In the genomic region with DNA sequence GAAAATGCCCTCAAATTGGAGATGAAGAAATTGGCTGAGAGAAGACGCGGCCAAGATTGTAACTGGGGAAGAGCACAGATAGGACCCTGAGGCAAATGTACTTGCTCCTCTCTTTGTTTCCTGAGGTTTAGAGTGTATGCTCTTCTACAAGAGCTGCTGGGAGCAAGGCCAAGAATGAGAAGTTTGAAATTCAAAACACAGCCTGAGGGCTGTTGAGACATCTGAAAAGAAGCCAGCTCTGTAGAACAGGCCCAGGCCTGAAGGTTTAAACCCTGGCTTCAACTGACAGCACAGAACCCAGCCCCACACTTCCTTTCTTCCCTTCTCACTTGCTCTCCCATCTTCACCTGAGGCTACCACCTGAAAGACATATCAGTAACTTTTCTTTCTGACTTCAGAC, we compare ENCODE assay signal across 9 mouse cellular contexts. TPM values are rescaled to one million over a fixed set of nuclear protein-coding genes. Genes with fewer than 3 reads are reported as not detected.
DNase-seq lines count a peak whose midpoint lies in the region; ATAC-seq and TF ChIP-seq lines count a peak whose summit lies in the region.
"Had no signal": no experiment of that assay in that cellular context is flagged by ENCODE, and none has a peak within 500 bp of the region (broad histone marks: within the 10 kb centered on the region; RNA-seq: fewer than 3 reads in every experiment).

No protein-coding gene starts in this region.

- no peaks in the 10 kb centered on the region for H3K9me3 ChIP-seq in hindbrain, embryonic 15.5 days
- H3K9me3 ChIP-seq in hindbrain, embryonic 14.5 days (ENCODE audit: control insufficient read depth, low read length): no peaks in the 10 kb centered on the region
- H3K9me3 ChIP-seq in E14TG2a.4 (ENCODE audit: low read length): peaks cover 22% of the 10 kb centered on the region; the same call in 1 of the 2 replicates
- no peaks in the 10 kb centered on the region for H3K9me3 ChIP-seq in embryonic facial prominence, embryonic 13.5 days
- H3K9me3 ChIP-seq in lung, embryonic 15.5 days: no peaks in the 10 kb centered on the region

- H3K4me3 ChIP-seq in hindbrain, embryonic 15.5 days: no peak overlapping the region
- H3K4me3 ChIP-seq in hindbrain, embryonic 14.5 days (replicated peaks; ENCODE audit: low read length): no peak overlapping the region
- peak overlapping the region; percentile 95 for H3K4me3 ChIP-seq in E14TG2a.4 (replicated peaks; ENCODE audit: low read length)
- H3K4me3 ChIP-seq in embryonic facial prominence, embryonic 13.5 days: no peak overlapping the region
- H3K4me3 ChIP-seq in lung, embryonic 15.5 days: no peak overlapping the region

- ATAC-seq in hindbrain, embryonic 15.5 days (ENCODE audit: low FRiP score, low read depth): no peak
- ATAC-seq in hindbrain, embryonic 14.5 days (ENCODE audit: low FRiP score): no peak
- ATAC-seq in embryonic facial prominence, embryonic 13.5 days (ENCODE audit: insufficient number of reproducible peaks, insufficient read depth, low FRiP score, low TSS enrichment, low read depth): no peak
- ATAC-seq in lung, embryonic 15.5 days (ENCODE audit: borderline replicate concordance, extremely low read depth, low FRiP score, low TSS enrichment): no peak
- ATAC-seq in CD4-positive, CD25-positive, alpha-beta regulatory T cell, adult 4 months: no peak

- DNase-seq in hindbrain, embryonic 14.5 days (ENCODE audit: low spot score): no peak
- DNase-seq in MN1 (ENCODE audit: low spot score): no peak
- DNase-seq: cerebellum, adult 11 months; spleen, adult 18-20 months had no signal

- peaks cover 59% of the 10 kb centered on the region for H3K36me3 ChIP-seq in hindbrain, embryonic 15.5 days
- H3K36me3 ChIP-seq in hindbrain, embryonic 14.5 days (replicated peaks; ENCODE audit: control insufficient read depth, insufficient read depth): peaks cover 54% of the 10 kb centered on the region
- H3K36me3 ChIP-seq in E14TG2a.4 (ENCODE audit: insufficient read depth, low read length): peaks cover 74% of the 10 kb centered on the region
- H3K36me3 ChIP-seq in embryonic facial prominence, embryonic 13.5 days: peaks cover 51% of the 10 kb centered on the region
- H3K36me3 ChIP-seq in lung, embryonic 15.5 days: peaks cover 54% of the 10 kb centered on the region

- H3K27ac ChIP-seq in hindbrain, embryonic 15.5 days (replicated peaks): peak overlapping the region; percentile 31; the same call in 1 of the 2 replicates
- no peak overlapping the region for H3K27ac ChIP-seq in hindbrain, embryonic 14.5 days
- H3K27ac ChIP-seq in embryonic facial prominence, embryonic 13.5 days: peak overlapping the region; percentile 56
- peak overlapping the region; percentile 2; the same call in 1 of the 2 replicates for H3K27ac ChIP-seq in lung, embryonic 15.5 days

- H3K4me2 ChIP-seq in hindbrain, embryonic 15.5 days: no peak overlapping the region
- H3K4me2 ChIP-seq in hindbrain, embryonic 14.5 days (replicated peaks): no peak overlapping the region
- peak overlapping the region; percentile 17; the same call in 1 of the 2 replicates for H3K4me2 ChIP-seq in embryonic facial prominence, embryonic 13.5 days
- no peak overlapping the region for H3K4me2 ChIP-seq in lung, embryonic 15.5 days

- TF ChIP-seq CTCF in E14TG2a.4 (conservative IDR thresholded peaks at IDR 0.05; ENCODE audit: low read length): no peak

- WGBS in hindbrain, embryonic 15.5 days: 65% methylated on average over 2 of the region's 2 CpGs
- 79% methylated on average over 2 of the region's 2 CpGs for WGBS in hindbrain, embryonic 14.5 days
- 66% methylated on average over 2 of the region's 2 CpGs for WGBS in embryonic facial prominence, embryonic 13.5 days
- 90% methylated on average over 2 of the region's 2 CpGs for WGBS in lung, embryonic 15.5 days

- H3K4me1 ChIP-seq in hindbrain, embryonic 15.5 days (replicated peaks): peaks cover 38% of the 10 kb centered on the region
- peaks cover 32% of the 10 kb centered on the region for H3K4me1 ChIP-seq in hindbrain, embryonic 14.5 days (replicated peaks; ENCODE audit: control insufficient read depth, insufficient read depth, low read length)
- peaks cover 81% of the 10 kb centered on the region for H3K4me1 ChIP-seq in E14TG2a.4 (replicated peaks; ENCODE audit: low read depth, low read length)
- H3K4me1 ChIP-seq in embryonic facial prominence, embryonic 13.5 days: peaks cover 30% of the 10 kb centered on the region
- H3K4me1 ChIP-seq in lung, embryonic 15.5 days: peaks cover 34% of the 10 kb centered on the region

- H3K9ac ChIP-seq in hindbrain, embryonic 15.5 days: no peak overlapping the region
- H3K9ac ChIP-seq in hindbrain, embryonic 14.5 days: no peak overlapping the region
- peak overlapping the region; percentile 4; the same call in 1 of the 2 replicates for H3K9ac ChIP-seq in embryonic facial prominence, embryonic 13.5 days
- no peak overlapping the region; the same call in 1 of the 2 replicates for H3K9ac ChIP-seq in lung, embryonic 15.5 days

- no peaks in the 10 kb centered on the region for H3K27me3 ChIP-seq in hindbrain, embryonic 15.5 days
- no peaks in the 10 kb centered on the region for H3K27me3 ChIP-seq in hindbrain, embryonic 14.5 days (ENCODE audit: control insufficient read depth, insufficient read depth, low read length)
- no peaks in the 10 kb centered on the region for H3K27me3 ChIP-seq in E14TG2a.4 (ENCODE audit: insufficient read depth, low read length)
- H3K27me3 ChIP-seq in embryonic facial prominence, embryonic 13.5 days: no peaks in the 10 kb centered on the region
- H3K27me3 ChIP-seq in lung, embryonic 15.5 days: no peaks in the 10 kb centered on the region

RNA-seq across cellular contexts. Expression of a gene that starts 13.1 kb away (rescaled TPM):
- polyA plus RNA-seq in hindbrain, embryonic 15.5 days (2015; fragmentation: Nextera tagmentation; extraction: Ambion mirVana): 170 and 175 TPM in 2 replicates
- 161 and 174 TPM in 2 replicates for polyA plus RNA-seq in hindbrain, embryonic 14.5 days (2014; fragmentation: Nextera tagmentation; extraction: Ambion mirVana)
- polyA plus RNA-seq in embryonic facial prominence, embryonic 13.5 days (2015; fragmentation: Nextera tagmentation; extraction: Ambion mirVana): 99.9 and 116 TPM in 2 replicates
- polyA plus RNA-seq in lung, embryonic 15.5 days (2015; fragmentation: Nextera tagmentation; extraction: Ambion mirVana): 87.1 and 89.7 TPM in 2 replicates
- polyA plus RNA-seq in CD4-positive, CD25-positive, alpha-beta regulatory T cell, adult 4 months (2017; shearing (Covaris generic)): 10 to 100 TPM; 63.7 to 85.1 TPM

RNA-seq across cellular contexts. Expression of a gene that starts 25.6 kb away (rescaled TPM):
- 91.9 and 96.1 TPM in 2 replicates for polyA plus RNA-seq in hindbrain, embryonic 15.5 days (2015; fragmentation: Nextera tagmentation; extraction: Ambion mirVana)
- polyA plus RNA-seq in hindbrain, embryonic 14.5 days (2014; fragmentation: Nextera tagmentation; extraction: Ambion mirVana): 80.7 and 80.8 TPM in 2 replicates
- 88.6 and 100 TPM in 2 replicates for polyA plus RNA-seq in embryonic facial prominence, embryonic 13.5 days (2015; fragmentation: Nextera tagmentation; extraction: Ambion mirVana)
- 85.6 and 86.3 TPM in 2 replicates for polyA plus RNA-seq in lung, embryonic 15.5 days (2015; fragmentation: Nextera tagmentation; extraction: Ambion mirVana)
- 10 to 100 TPM; 72.5 to 92.2 TPM for polyA plus RNA-seq in CD4-positive, CD25-positive, alpha-beta regulatory T cell, adult 4 months (2017; shearing (Covaris generic))

RNA-seq across cellular contexts. Expression of a gene that starts 30.5 kb away (rescaled TPM):
- polyA plus RNA-seq in hindbrain, embryonic 15.5 days (2015; fragmentation: Nextera tagmentation; extraction: Ambion mirVana): 1.3 and 1.7 TPM in 2 replicates
- 0.84 and 0.90 TPM in 2 replicates for polyA plus RNA-seq in hindbrain, embryonic 14.5 days (2014; fragmentation: Nextera tagmentation; extraction: Ambion mirVana)
- polyA plus RNA-seq in embryonic facial prominence, embryonic 13.5 days (2015; fragmentation: Nextera tagmentation; extraction: Ambion mirVana): 2.2 and 2.7 TPM in 2 replicates
- polyA plus RNA-seq in lung, embryonic 15.5 days (2015; fragmentation: Nextera tagmentation; extraction: Ambion mirVana): 2.0 and 2.1 TPM in 2 replicates
- under 1 TPM in 1 of 2 experiments, not detected in 1; 0.75 TPM for polyA plus RNA-seq in CD4-positive, CD25-positive, alpha-beta regulatory T cell, adult 4 months (2017; shearing (Covaris generic))

RNA-seq across cellular contexts. Expression of a gene that starts 31.2 kb away (rescaled TPM):
- 113 and 122 TPM in 2 replicates for polyA plus RNA-seq in hindbrain, embryonic 15.5 days (2015; fragmentation: Nextera tagmentation; extraction: Ambion mirVana)
- 102 and 103 TPM in 2 replicates for polyA plus RNA-seq in hindbrain, embryonic 14.5 days (2014; fragmentation: Nextera tagmentation; extraction: Ambion mirVana)
- 182 and 184 TPM in 2 replicates for polyA plus RNA-seq in embryonic facial prominence, embryonic 13.5 days (2015; fragmentation: Nextera tagmentation; extraction: Ambion mirVana)
- polyA plus RNA-seq in lung, embryonic 15.5 days (2015; fragmentation: Nextera tagmentation; extraction: Ambion mirVana): 142 and 153 TPM in 2 replicates
- polyA plus RNA-seq in CD4-positive, CD25-positive, alpha-beta regulatory T cell, adult 4 months (2017; shearing (Covaris generic)): 100 to 1,000 TPM; 132 to 165 TPM

RNA-seq across cellular contexts. Expression of a gene that starts 46.5 kb away (rescaled TPM):
- polyA plus RNA-seq in hindbrain, embryonic 15.5 days (2015; fragmentation: Nextera tagmentation; extraction: Ambion mirVana): 0.54 and 0.67 TPM in 2 replicates
- polyA plus RNA-seq in hindbrain, embryonic 14.5 days (2014; fragmentation: Nextera tagmentation; extraction: Ambion mirVana): 0.30 and 0.35 TPM in 2 replicates
- 0.66 and 1.4 TPM in 2 replicates for polyA plus RNA-seq in embryonic facial prominence, embryonic 13.5 days (2015; fragmentation: Nextera tagmentation; extraction: Ambion mirVana)
- polyA plus RNA-seq in lung, embryonic 15.5 days (2015; fragmentation: Nextera tagmentation; extraction: Ambion mirVana): 0.08 and 0.14 TPM in 2 replicates
- not detected for polyA plus RNA-seq in CD4-positive, CD25-positive, alpha-beta regulatory T cell, adult 4 months (2017; shearing (Covaris generic))
